ENCODE assay signal across 8 mouse cellular contexts in genomic region chr6:72981124-72981651, GRCm38 (mm10). TPM values are rescaled to one million over a fixed set of nuclear protein-coding genes. Genes with fewer than 3 reads are reported as not detected.
DNase-seq lines count a peak whose midpoint lies in the region; ATAC-seq and TF ChIP-seq lines count a peak whose summit lies in the region.

No protein-coding gene starts in this region.

- WGBS in liver, adult 2 months: 61% methylated on average over 9 of the region's 9 CpGs
- WGBS in liver, postnatal 0 days (ENCODE audit: insufficient replicate concordance): 60% methylated on average over 9 of the region's 9 CpGs
- 11% methylated on average over 9 of the region's 9 CpGs for WGBS in embryonic facial prominence, embryonic 13.5 days
- WGBS in limb, embryonic 13.5 days: 10% methylated on average over 9 of the region's 9 CpGs

- DNase-seq in liver, adult 2 months (ENCODE audit: extremely low read depth, low read depth, low spot score): no peak
- no peak for DNase-seq in liver, postnatal 0 days
- DNase-seq in heart, postnatal 14 days: peak; percentile 56 to 59
- peak; percentile 62 for DNase-seq in testis, postnatal 10 days (ENCODE audit: low spot score)
- no peak for DNase-seq in spleen, postnatal 4 days (ENCODE audit: low spot score in 2 of 2)
- no peak for DNase-seq in T-cell, adult 2 months (ENCODE audit: low spot score)

- no peak overlapping the region for H3K9ac ChIP-seq in liver, adult 2 months (ENCODE audit: low read depth, low read length)
- no peak overlapping the region for H3K9ac ChIP-seq in liver, postnatal 0 days (replicated peaks)
- no peak overlapping the region for H3K9ac ChIP-seq in embryonic facial prominence, embryonic 13.5 days
- H3K9ac ChIP-seq in limb, embryonic 13.5 days: no peak overlapping the region

- H3K4me3 ChIP-seq in liver, adult 2 months (ENCODE audit: insufficient read depth, low read depth, low read length): no peak overlapping the region
- no peak overlapping the region for H3K4me3 ChIP-seq in liver, postnatal 0 days (ENCODE audit: low read depth, low read length)
- H3K4me3 ChIP-seq in embryonic facial prominence, embryonic 13.5 days: no peak overlapping the region
- no peak overlapping the region for H3K4me3 ChIP-seq in limb, embryonic 13.5 days

- H3K27me3 ChIP-seq in liver, adult 2 months (ENCODE audit: control insufficient read depth, insufficient read depth, low read length): no peaks in the 10 kb centered on the region
- no peaks in the 10 kb centered on the region for H3K27me3 ChIP-seq in liver, postnatal 0 days (ENCODE audit: insufficient read depth, low read length)
- no peaks in the 10 kb centered on the region for H3K27me3 ChIP-seq in embryonic facial prominence, embryonic 13.5 days
- H3K27me3 ChIP-seq in limb, embryonic 13.5 days: no peaks in the 10 kb centered on the region

- no peaks in the 10 kb centered on the region for H3K36me3 ChIP-seq in liver, adult 2 months (ENCODE audit: control insufficient read depth, insufficient read depth, low read length)
- no peaks in the 10 kb centered on the region for H3K36me3 ChIP-seq in liver, postnatal 0 days (replicated peaks; ENCODE audit: insufficient read depth, low read length)
- no peaks in the 10 kb centered on the region for H3K36me3 ChIP-seq in embryonic facial prominence, embryonic 13.5 days
- H3K36me3 ChIP-seq in limb, embryonic 13.5 days: no peaks in the 10 kb centered on the region

- 0 out of 2 replicates have a peak overlapping the region, but pooled peaks have one; percentile 21 for H3K27ac ChIP-seq in liver, adult 2 months (replicated peaks; ENCODE audit: insufficient read depth, low read depth, low read length)
- H3K27ac ChIP-seq in liver, postnatal 0 days (ENCODE audit: low read depth): no peak overlapping the region
- peak overlapping the region; percentile 35 for H3K27ac ChIP-seq in embryonic facial prominence, embryonic 13.5 days
- peak overlapping the region; percentile 73 for H3K27ac ChIP-seq in limb, embryonic 13.5 days

- no peak for ATAC-seq in liver, postnatal 0 days
- ATAC-seq in embryonic facial prominence, embryonic 13.5 days (ENCODE audit: insufficient number of reproducible peaks, insufficient read depth, low FRiP score, low TSS enrichment, low read depth): peak; percentile 69; the same call in 1 of the 2 replicates
- peak; percentile 95 for ATAC-seq in limb, embryonic 13.5 days (ENCODE audit: low FRiP score, low read depth)

- TF ChIP-seq CTCF in liver, adult 2 months (IDR thresholded peaks at IDR 0.05; ENCODE audit: low read depth, low read length): no peak
- no peak for TF ChIP-seq CTCF in liver, postnatal 0 days (IDR thresholded peaks at IDR 0.05; ENCODE audit: low read depth)

- H3K9me3 ChIP-seq in liver, postnatal 0 days (ENCODE audit: low read length): no peaks in the 10 kb centered on the region
- H3K9me3 ChIP-seq in embryonic facial prominence, embryonic 13.5 days: no peaks in the 10 kb centered on the region
- H3K9me3 ChIP-seq in limb, embryonic 13.5 days: no peaks in the 10 kb centered on the region

- TF ChIP-seq EP300 in liver, postnatal 0 days (IDR thresholded peaks at IDR 0.05; ENCODE audit: low read depth): no peak

- no peak overlapping the region for H3K4me2 ChIP-seq in liver, postnatal 0 days (ENCODE audit: low read depth, low read length)
- peak overlapping the region; percentile 30 for H3K4me2 ChIP-seq in embryonic facial prominence, embryonic 13.5 days
- H3K4me2 ChIP-seq in limb, embryonic 13.5 days (replicated peaks): peak overlapping the region; percentile 25; the same call in 1 of the 2 replicates

- intact Hi-C loops in heart, postnatal 14 days (cut with DNase I): no loop called here

- no peak for TF ChIP-seq POLR2A in liver, adult 2 months (IDR thresholded peaks at IDR 0.05; ENCODE audit: extremely low read depth, insufficient read depth, low read length)

- no peaks in the 10 kb centered on the region for H3K4me1 ChIP-seq in liver, adult 2 months (ENCODE audit: control insufficient read depth, insufficient read depth, low read length)
- no peaks in the 10 kb centered on the region for H3K4me1 ChIP-seq in liver, postnatal 0 days (ENCODE audit: insufficient read depth)
- peaks cover 24% of the 10 kb centered on the region for H3K4me1 ChIP-seq in embryonic facial prominence, embryonic 13.5 days
- peaks cover 30% of the 10 kb centered on the region for H3K4me1 ChIP-seq in limb, embryonic 13.5 days

- no peaks in the 10 kb centered on the region for H3K79me2 ChIP-seq in liver, adult 2 months (ENCODE audit: control insufficient read depth, insufficient read depth, low read length)

RNA-seq across cellular contexts. Expression of gene Tmsb10, which starts 22.6 kb away (rescaled TPM):
- 5.0 and 5.4 TPM in 2 replicates for total RNA-seq in liver, adult 2 months (2014; rRNA removed)
- polyA plus RNA-seq in liver, adult 2 months (2012; rRNA removed): 5.2 and 7.1 TPM in 2 replicates
- polyA plus RNA-seq in liver, postnatal 0 days (2015; fragmentation: Nextera tagmentation; extraction: Ambion mirVana): 320 and 328 TPM in 2 replicates
- polyA plus RNA-seq in embryonic facial prominence, embryonic 13.5 days (2015; fragmentation: Nextera tagmentation; extraction: Ambion mirVana): 2,558 and 2,783 TPM in 2 replicates
- 100 to 1,000 TPM; 220 to 281 TPM for total RNA-seq in heart, postnatal 14 days (2021)
- polyA plus RNA-seq in limb, embryonic 13.5 days (2015; fragmentation: Nextera tagmentation; extraction: Ambion mirVana): 2,406 and 2,417 TPM in 2 replicates

Comparison
In these comparisons a context has a peak if more than half of its experiments do, and no peak if none do; other contexts are left out.
1. RNA of gene Tmsb10, which starts 22.6 kb away (polyA plus RNA-seq): 2,558 to 2,783 TPM in embryonic facial prominence, embryonic 13.5 days, 2,406 to 2,417 TPM in limb, embryonic 13.5 days and 320 to 328 TPM in liver, postnatal 0 days; 5.2 to 7.1 TPM in liver, adult 2 months; every median in the first group is over 10 times any median in the second.
2. DNase-seq: peak in heart, postnatal 14 days (2 of 2) and testis, postnatal 10 days (single experiment); none in liver, adult 2 months (single experiment), liver, postnatal 0 days (single experiment), spleen, postnatal 4 days (0 of 2) and T-cell, adult 2 months (single experiment).